Mouse (Mus musculus) heart, adult 8-10 months (tissue): Measurements from ENCODE around the gene Mapkap1. TPM values are rescaled to one million over a fixed set of nuclear protein-coding genes. Genes with fewer than 3 reads are reported as not detected.
"Not testable (repeated sequence)": the region's sequence is repeated elsewhere in the genome, so short reads cannot be mapped to it uniquely, and the experiment has no call there.

Experiments used
- DNase-seq: peaks from one replicate; pipeline ENCODE4 v3.0.0; 2022; ENCODE audit warnings: low spot score
- total RNA-seq, 4 experiments: library from RNA; stranded (reverse); gene quantifications; 2 replicates each; pipeline ENCODE4 v1.2.4; 2022

Gene Mapkap1
- total RNA-seq, 4 experiments from 2014 or later, result 60.5 to 73.6 (median 68.7) TPM

DNA sequence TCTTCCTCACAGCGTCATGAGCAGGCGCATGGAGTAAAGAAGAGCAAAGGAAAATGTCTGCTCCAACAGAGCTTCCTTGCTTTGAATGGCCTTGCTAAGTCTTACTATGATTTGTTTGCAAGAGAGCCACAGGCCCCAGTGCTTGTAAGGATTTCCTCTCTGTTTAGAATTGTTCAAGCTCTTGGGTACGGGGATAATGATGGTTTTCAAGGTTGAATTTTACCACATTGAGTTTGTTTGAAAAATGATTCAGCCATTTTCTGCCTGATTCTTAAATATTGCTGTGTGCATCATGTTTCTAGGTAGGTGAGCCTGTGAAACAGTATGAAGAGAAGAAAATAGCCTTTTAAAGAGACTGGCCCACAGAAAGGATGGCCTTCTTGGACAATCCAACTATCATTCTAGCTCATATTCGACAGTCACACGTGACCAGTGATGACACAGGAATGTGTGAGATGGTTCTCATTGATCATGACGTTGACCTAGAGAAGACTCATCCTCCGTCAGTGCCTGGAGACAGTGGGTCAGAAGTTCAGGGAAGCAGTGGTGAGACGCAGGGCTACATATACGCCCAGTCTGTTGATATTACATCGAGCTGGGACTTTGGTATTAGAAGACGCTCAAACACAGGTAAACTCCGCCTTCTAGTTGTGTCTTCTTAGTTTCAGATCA lies 25.3 kb downstream of the Mapkap1 start:
- DNase-seq, result no peak

DNA sequence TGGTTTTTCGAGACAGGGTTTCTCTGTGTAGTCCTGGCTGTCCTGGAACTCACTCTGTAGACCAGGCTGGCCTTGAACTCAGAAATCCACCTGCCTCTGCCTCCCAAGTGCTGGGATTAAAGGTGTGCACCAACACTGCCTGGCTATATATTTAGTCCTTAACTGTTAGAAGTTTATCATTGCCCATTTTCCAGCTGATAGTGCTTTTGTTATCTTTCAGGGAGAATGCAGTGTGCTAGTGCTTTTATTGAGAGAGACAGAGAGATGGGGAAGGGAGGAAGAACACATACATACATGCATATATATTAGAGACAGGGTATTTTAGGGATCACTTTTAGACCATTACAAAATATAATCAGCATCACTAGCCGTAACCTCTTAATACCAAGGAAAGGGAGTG lies 26.3 kb downstream of the Mapkap1 start:
- DNase-seq, result not testable (repeated sequence)

DNA sequence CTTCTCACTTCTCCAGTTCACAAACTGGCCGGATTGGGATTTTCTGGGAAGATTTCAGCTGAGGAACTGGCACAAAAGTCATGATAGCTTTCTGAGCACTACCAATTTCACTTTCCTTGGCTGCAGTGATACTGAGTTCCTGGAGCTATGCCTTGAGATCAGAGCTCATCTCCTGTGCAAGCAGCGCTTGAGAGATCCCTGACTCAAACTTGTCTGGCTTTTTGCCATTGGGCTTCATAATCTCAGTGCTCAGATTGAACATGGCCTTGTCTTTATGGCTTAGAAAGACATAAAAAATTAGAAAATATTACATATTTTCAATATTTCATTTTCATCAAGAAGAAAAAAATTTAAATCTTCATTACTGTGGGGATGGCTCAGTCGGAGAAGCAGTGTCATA lies 29.8 kb downstream of the Mapkap1 start:
- DNase-seq, result no peak

DNA sequence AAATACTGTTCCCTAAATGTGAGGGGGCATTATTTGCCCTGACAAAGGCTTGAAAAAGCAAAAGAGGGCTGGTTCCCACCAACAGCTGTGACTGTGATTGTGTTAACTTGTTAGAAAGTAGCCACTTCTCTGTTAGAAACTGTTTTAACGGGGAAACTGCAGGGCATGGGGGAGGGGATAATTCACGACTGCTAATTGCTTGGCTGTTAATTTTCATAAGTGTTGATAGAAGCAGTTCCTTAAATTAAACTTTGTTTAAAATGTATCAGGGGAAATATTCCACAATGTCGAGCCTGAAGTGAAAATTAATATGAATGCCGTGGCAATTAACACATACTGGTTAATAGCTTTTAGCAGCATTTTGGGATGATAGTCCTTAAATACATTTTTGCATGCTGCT lies 42.2 kb downstream of the Mapkap1 start:
- no peak for DNase-seq

GRCm38 (mm10) chr2:34462490-34462889 lies 55.9 kb downstream of the Mapkap1 start:
- DNase-seq, result no peak

DNA sequence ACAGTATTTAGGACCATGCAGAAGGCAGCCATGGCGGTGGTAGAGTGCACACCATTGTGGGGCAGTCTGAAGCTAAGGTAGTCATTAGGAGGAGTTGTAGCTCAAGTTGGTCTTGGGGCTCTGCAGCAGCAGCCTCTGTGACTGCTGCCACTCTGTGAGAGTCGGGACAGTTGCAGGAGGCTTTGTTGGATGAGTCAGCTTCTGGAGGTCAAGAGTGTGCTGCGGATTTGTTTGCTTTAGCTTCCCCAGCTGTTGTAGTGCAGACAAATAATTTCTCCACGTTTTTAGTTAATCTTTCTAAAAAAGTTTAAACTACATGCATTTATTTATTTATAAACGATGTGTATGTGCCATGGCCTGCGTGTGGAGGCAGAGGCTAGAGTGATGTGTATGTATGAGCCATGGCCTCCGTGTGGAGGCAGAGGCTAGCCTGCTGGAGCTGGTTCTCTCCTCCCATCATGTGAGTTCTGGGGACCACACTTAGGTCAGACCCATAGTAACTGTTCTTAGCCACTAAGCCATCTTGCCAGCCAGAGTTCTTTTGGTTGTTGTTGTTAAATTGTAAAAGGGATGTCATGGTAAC lies 62.1 kb downstream of the Mapkap1 start:
- no peak for DNase-seq

GRCm38 (mm10) chr2:34469324-34469723 lies 62.8 kb downstream of the Mapkap1 start:
- no peak for DNase-seq

- no peak for DNase-seq
Observed at GRCm38 (mm10) chr2:34473775-34474174, 67.2 kb downstream of the Mapkap1 start.

DNA sequence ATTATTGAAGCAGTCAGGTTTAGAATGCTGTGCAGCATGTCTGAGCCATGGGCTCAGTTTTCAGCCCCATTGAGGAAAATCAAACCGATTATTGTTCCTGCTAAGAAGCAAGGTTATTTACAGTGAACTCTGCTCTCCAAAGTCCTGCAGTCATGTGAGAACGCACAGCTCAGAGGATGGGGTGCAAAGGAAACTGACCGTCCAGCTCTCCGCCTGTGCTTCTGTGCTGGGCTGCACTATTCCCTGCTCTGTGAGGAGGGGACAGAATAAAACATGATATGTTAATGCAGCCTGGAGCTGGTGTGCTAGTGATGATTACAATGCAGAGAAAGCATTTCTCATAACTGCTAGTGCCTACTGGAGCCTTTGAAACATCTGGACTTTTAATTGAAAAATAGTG lies 74.8 kb downstream of the Mapkap1 start:
- no peak for DNase-seq

DNA sequence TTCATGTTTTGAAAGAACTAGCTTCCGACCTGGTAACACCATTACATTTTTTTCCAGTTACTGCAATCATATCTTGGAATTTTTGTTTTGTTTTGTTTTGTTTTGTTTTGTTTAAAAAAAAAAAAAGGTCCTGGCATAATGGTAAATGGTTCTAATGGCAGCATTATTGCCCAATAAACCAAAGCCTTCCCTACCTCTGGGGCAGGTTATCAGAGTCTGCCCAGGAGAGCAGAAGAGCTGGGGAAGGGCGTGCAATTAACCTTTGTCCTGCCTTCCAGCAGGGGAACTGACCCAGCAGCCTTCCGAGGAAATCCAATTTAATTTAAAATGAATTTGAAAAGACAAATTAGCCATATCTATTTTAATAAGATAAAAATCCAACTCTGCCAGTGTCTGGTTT lies 75.5 kb downstream of the Mapkap1 start:
- no peak for DNase-seq

DNA sequence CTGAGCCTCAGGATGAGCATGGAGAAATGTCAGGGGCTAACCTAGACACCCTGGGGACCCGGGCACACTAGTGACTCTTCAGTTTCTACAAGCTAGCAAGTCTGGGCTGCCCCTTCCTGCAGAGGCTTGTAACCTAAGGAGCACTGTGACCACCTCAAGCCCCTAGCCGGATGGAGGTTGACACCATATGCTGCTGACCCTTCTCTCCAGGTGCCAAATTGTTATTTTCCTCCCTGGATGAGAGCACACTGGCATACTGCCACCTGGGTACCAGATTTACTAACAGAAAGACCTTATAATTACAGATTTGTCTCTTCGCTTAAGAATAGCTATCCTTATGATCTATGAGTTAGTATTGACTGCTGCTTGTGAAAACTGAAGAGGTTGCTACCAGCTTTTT lies 76.0 kb downstream of the Mapkap1 start:
- no peak for DNase-seq

GRCm38 (mm10) chr2:34487281-34487680 lies 80.7 kb downstream of the Mapkap1 start:
- no peak for DNase-seq

DNA sequence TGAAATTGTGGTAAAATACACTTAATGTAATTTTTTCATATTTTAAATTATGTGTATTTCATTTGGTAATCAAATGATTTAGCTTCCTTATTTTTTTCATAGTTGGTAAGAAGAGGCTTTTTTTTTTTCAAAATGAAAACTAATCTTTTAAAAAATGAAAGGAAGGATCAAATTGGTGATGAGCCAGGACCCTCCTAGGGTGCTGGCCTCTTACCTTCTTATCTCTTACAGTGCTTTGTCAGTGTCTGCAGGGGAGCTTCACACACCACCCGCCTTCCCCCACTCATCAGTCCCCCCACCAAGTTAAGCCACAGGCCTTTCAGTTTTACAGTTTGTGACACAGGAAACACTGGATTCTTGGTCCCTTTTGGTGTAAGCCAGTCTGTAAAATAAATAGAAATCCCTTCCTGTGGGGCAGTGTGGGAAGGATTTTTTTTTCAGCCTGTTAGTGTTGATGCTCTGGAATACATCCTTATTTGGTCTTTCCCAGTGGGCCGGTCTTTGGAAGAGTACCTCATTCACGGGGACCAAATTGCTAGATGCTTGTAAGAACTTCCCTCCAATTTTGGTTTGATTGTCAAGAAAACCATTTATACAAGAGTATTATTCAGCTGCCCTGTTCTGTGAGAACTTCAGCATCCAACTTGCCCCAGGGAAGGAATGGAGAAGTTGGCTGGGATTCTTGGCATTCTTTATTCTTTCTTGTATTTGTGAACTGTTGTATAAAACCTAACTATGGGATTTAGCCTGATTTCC lies 97.6 kb downstream of the Mapkap1 start:
- peak; percentile 14 for DNase-seq

- not testable (repeated sequence) for DNase-seq
Observed at GRCm38 (mm10) chr2:34506162-34506561, 99.6 kb downstream of the Mapkap1 start.

GRCm38 (mm10) chr2:34509856-34510255 lies 103.3 kb downstream of the Mapkap1 start:
- no peak for DNase-seq

DNA sequence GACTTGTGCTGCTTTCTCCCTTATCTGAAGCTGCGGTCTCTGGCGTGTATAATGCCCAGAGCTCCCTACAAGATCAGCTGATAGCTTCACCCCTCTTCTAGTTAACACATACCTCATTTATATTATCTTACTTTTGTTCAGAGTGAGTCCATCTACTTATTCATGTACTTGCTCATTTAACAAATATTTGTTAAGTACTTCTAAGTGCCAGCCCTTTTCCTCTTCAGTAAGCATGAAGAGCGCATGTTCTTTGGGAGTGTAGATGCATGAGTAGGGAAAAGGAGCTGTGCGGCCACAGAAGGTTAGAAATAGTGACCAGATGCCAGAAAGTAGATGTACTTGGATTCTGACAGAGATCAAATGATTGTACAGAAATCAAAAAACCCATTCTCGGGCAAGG lies 108.7 kb downstream of the Mapkap1 start:
- no peak for DNase-seq

DNA sequence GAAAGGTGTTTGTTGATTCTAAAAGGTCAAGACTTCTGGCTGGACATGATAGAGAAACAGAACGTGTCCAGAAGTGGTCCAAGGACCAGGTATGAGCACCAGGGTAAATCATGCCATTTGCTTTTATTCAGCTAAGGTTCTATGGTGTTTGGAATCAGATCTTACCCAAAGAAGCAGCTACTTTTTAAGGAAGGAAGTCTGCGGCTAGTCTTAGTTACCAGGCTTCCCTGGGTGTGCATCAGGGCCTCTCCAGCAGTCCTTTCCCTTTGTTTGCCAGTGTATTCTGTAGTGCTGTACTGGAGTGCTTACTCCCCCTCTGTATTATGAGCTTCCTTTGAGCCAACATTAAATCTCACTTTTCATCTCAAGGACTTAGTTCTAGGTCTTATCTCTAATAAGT lies 111.5 kb downstream of the Mapkap1 start:
- DNase-seq, result no peak

DNA sequence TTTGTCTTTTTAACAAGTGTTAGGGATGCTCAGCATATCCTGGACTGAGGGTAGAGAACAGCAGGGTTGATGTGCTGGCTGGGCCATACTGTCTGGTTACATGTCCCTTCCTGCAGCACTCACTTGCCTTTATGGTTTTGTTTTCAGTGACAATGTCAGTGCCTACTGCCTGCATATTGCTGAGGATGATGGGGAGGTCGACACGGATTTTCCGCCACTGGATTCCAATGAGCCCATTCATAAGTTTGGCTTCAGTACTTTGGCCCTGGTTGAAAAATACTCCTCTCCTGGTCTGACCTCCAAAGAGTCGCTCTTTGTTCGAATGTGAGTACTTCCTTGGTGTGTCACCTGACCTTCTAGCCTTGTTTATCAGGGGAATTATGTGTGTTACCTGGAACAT lies 112.0 kb downstream of the Mapkap1 start:
- no peak for DNase-seq

- DNase-seq, result peak; percentile 16
Observed at GRCm38 (mm10) chr2:34519525-34519924, 113.0 kb downstream of the Mapkap1 start.

DNA sequence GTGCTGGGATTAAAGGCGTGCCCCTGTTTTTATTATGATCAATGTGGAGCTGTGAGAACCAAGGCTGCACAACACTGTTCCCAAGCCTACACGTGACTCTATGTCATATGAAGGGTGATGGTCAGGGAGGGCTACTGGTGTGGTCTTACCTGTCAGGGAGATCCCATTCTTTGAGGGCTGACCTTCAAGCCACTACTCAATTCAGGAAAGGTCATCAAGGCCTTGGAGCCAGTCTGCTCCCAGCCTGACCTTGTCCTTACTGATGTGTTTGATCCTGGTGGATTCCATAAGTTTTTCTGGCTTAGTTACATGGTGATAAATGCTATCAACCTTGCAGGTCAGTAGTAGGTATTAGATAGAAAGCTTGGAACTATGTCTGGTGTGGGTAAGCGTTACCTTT lies 114.8 kb downstream of the Mapkap1 start:
- DNase-seq, result no peak

- peak; percentile 21 for DNase-seq
Observed at GRCm38 (mm10) chr2:34526527-34527371, 120.2 kb downstream of the Mapkap1 start.

- no peak for DNase-seq
Observed at GRCm38 (mm10) chr2:34528491-34528890, 121.9 kb downstream of the Mapkap1 start.
